8 mouse cellular contexts compared by ENCODE assay signal in genomic region chr1:54925971-54926771, GRCm38 (mm10). TPM values are rescaled to one million over a fixed set of nuclear protein-coding genes. Genes with fewer than 3 reads are reported as not detected.
DNase-seq lines count a peak whose midpoint lies in the region; ATAC-seq lines count a peak whose summit lies in the region.

TSS of gene Ankrd44 (minus strand) at chr1:54926387.

- peak within 1 kb of the TSS; percentile 93 for H3K27ac ChIP-seq in embryonic facial prominence, embryonic 10.5 days (replicated peaks)
- peak within 1 kb of the TSS; percentile 81 for H3K27ac ChIP-seq in intestine, embryonic 16.5 days (ENCODE audit: low read length)
- peak within 1 kb of the TSS; percentile 96 for H3K27ac ChIP-seq in limb, embryonic 10.5 days
- peak within 1 kb of the TSS; percentile 69 for H3K27ac ChIP-seq in midbrain, embryonic 11.5 days (ENCODE audit: low read depth, low read length)

- H3K36me3 ChIP-seq in embryonic facial prominence, embryonic 10.5 days (replicated peaks) = no peaks in the 10 kb centered on the region
- no peaks in the 10 kb centered on the region for H3K36me3 ChIP-seq in intestine, embryonic 16.5 days (ENCODE audit: control insufficient read depth, insufficient read depth, low read length)
- no peaks in the 10 kb centered on the region for H3K36me3 ChIP-seq in limb, embryonic 10.5 days
- H3K36me3 ChIP-seq in midbrain, embryonic 11.5 days (ENCODE audit: control insufficient read depth, insufficient read depth, low read length) = no peaks in the 10 kb centered on the region

- no peaks in the 10 kb centered on the region for H3K9me3 ChIP-seq in embryonic facial prominence, embryonic 10.5 days
- no peaks in the 10 kb centered on the region for H3K9me3 ChIP-seq in intestine, embryonic 16.5 days (ENCODE audit: control insufficient read depth, low read length)
- no peaks in the 10 kb centered on the region for H3K9me3 ChIP-seq in limb, embryonic 10.5 days (replicated peaks)
- no peaks in the 10 kb centered on the region for H3K9me3 ChIP-seq in midbrain, embryonic 11.5 days (ENCODE audit: control insufficient read depth, low read length)

- peak; percentile 92 for ATAC-seq in intestine, embryonic 16.5 days
- ATAC-seq in midbrain, embryonic 11.5 days (ENCODE audit: low FRiP score) = peak; percentile 93

- H3K4me3 ChIP-seq in embryonic facial prominence, embryonic 10.5 days = peak within 1 kb of the TSS; percentile 80
- peak within 1 kb of the TSS; percentile 73 for H3K4me3 ChIP-seq in intestine, embryonic 16.5 days (ENCODE audit: low read length)
- peak within 1 kb of the TSS; percentile 96 for H3K4me3 ChIP-seq in limb, embryonic 10.5 days
- peak within 1 kb of the TSS; percentile 70 for H3K4me3 ChIP-seq in midbrain, embryonic 11.5 days (ENCODE audit: low read depth, low read length)

- H3K27me3 ChIP-seq in embryonic facial prominence, embryonic 10.5 days (replicated peaks; ENCODE audit: low read depth, poor library complexity, severe bottlenecking) = peaks cover 20% of the 10 kb centered on the region
- H3K27me3 ChIP-seq in intestine, embryonic 16.5 days (replicated peaks; ENCODE audit: control insufficient read depth, insufficient read depth, low read length) = no peaks in the 10 kb centered on the region
- H3K27me3 ChIP-seq in limb, embryonic 10.5 days (ENCODE audit: low read depth, poor library complexity, severe bottlenecking) = no peaks in the 10 kb centered on the region
- H3K27me3 ChIP-seq in midbrain, embryonic 11.5 days (ENCODE audit: control insufficient read depth, insufficient read depth, low read length) = peaks cover 2% of the 10 kb centered on the region

- H3K4me1 ChIP-seq in embryonic facial prominence, embryonic 10.5 days = peaks cover 49% of the 10 kb centered on the region
- H3K4me1 ChIP-seq in intestine, embryonic 16.5 days (ENCODE audit: control insufficient read depth, insufficient read depth, low read length) = peaks cover 20% of the 10 kb centered on the region
- peaks cover 63% of the 10 kb centered on the region for H3K4me1 ChIP-seq in limb, embryonic 10.5 days
- no peaks in the 10 kb centered on the region for H3K4me1 ChIP-seq in midbrain, embryonic 11.5 days (ENCODE audit: control insufficient read depth, insufficient read depth, low read length)

- WGBS in embryonic facial prominence, embryonic 10.5 days = under 1% methylated on average over 94 of the region's 94 CpGs
- WGBS in intestine, embryonic 16.5 days = under 1% methylated on average over 85 of the region's 94 CpGs
- 1% methylated on average over 84 of the region's 94 CpGs for WGBS in limb, embryonic 10.5 days
- WGBS in midbrain, embryonic 11.5 days = under 1% methylated on average over 81 of the region's 94 CpGs

- H3K9ac ChIP-seq in intestine, embryonic 16.5 days (ENCODE audit: low read depth, low read length) = peak within 1 kb of the TSS; percentile 91
- peak within 1 kb of the TSS; percentile 87 for H3K9ac ChIP-seq in midbrain, embryonic 11.5 days (ENCODE audit: low read length)

- DNase-seq in adrenal gland, adult 8-10 months = peak; percentile 59
- DNase-seq in embryonic facial prominence, embryonic 10.5 days (ENCODE audit: low spot score) = peak; percentile 89
- DNase-seq in gonadal fat pad, adult 2 months (ENCODE audit: low read depth) = no peak
- peak; percentile 87 for DNase-seq in limb, embryonic 10.5 days (ENCODE audit: low spot score)
- peak; percentile 98 for DNase-seq in midbrain, embryonic 11.5 days (ENCODE audit: low spot score, missing footprints)
- peak; percentile 36 to 66 for DNase-seq in right cerebral cortex, postnatal 36 days (ENCODE audit: low spot score in 2 of 2)
- DNase-seq in urinary bladder, postnatal 4 days (ENCODE audit: low spot score in 2 of 2) = peak; percentile 81 to 83

- H3K4me2 ChIP-seq in intestine, embryonic 16.5 days (ENCODE audit: low read depth, low read length) = peak within 1 kb of the TSS; percentile 99
- H3K4me2 ChIP-seq in midbrain, embryonic 11.5 days = peak within 1 kb of the TSS; percentile 87

RNA-seq across cellular contexts. Expression of gene Ankrd44, which starts in this region (rescaled TPM):
- total RNA-seq in adrenal gland, adult 8-10 months (2022) = 10 to 100 TPM; 11.6 to 30.3 (median 23.4) TPM
- 17.4 and 19.2 TPM in 2 replicates for polyA plus RNA-seq in embryonic facial prominence, embryonic 10.5 days (2016; fragmentation: Nextera tagmentation; extraction: Ambion mirVana)
- 15.4 and 18.6 TPM in 2 replicates for polyA plus RNA-seq in gonadal fat pad, adult 2 months (2012; rRNA removed)
- 7.2 and 7.6 TPM in 2 replicates for polyA plus RNA-seq in intestine, embryonic 16.5 days (2015; fragmentation: Nextera tagmentation; extraction: Ambion mirVana)
- polyA plus RNA-seq in limb, embryonic 10.5 days (2016; fragmentation: Nextera tagmentation; extraction: Ambion mirVana) = 20.1 and 23.7 TPM in 2 replicates
- 10.1 and 14.0 TPM in 2 replicates for polyA plus RNA-seq in midbrain, embryonic 11.5 days (2014; fragmentation: Nextera tagmentation; extraction: Ambion mirVana)
